In genomic region chr10:68956539-68956938, GRCm38 (mm10) we compare ENCODE assay signal across 25 mouse cellular contexts.
DNase-seq lines count a peak whose midpoint lies in the region; ATAC-seq and TF ChIP-seq lines count a peak whose summit lies in the region.
"Had no signal": no experiment of that assay in that cellular context is flagged by ENCODE, and none has a peak within 500 bp of the region (broad histone marks: within the 10 kb centered on the region; RNA-seq: fewer than 3 reads in every experiment).

No protein-coding gene starts in this region.

- intact Hi-C loops in heart, adult 2 months (cut with DNase I), result no loop called here
- intact Hi-C loops in left cerebral cortex, postnatal 25 days (cut with DNase I), result no loop called here

- TF ChIP-seq POLR2A in heart, adult 2 months (IDR thresholded peaks at IDR 0.05; ENCODE audit: insufficient read depth, low read depth, low read length), result no peak
- no peak for TF ChIP-seq POLR2A in brain, embryonic 14.5 days (IDR thresholded peaks at IDR 0.05; ENCODE audit: borderline replicate concordance, extremely low read depth, insufficient read depth, insufficient read length, poor library complexity, severe bottlenecking)

- peaks cover 2% of the 10 kb centered on the region; the same call in 1 of the 2 replicates for H3K9me3 ChIP-seq in heart, embryonic 14.5 days (ENCODE audit: control insufficient read depth, low read length)
- H3K9me3 ChIP-seq: hindbrain, embryonic 15.5 days; limb, embryonic 12.5 days; liver, embryonic 15.5 days; lung, embryonic 15.5 days; midbrain, embryonic 10.5 days; midbrain, embryonic 15.5 days; neural tube, embryonic 13.5 days had no signal

- H3K36me3 ChIP-seq in heart, adult 2 months (ENCODE audit: control insufficient read depth, insufficient read depth, low read length), result no peaks in the 10 kb centered on the region
- H3K36me3 ChIP-seq in heart, embryonic 14.5 days (ENCODE audit: control insufficient read depth, insufficient read depth, low read length), result no peaks in the 10 kb centered on the region
- H3K36me3 ChIP-seq: hindbrain, embryonic 10.5 days; hindbrain, embryonic 15.5 days; limb, embryonic 12.5 days; liver, embryonic 15.5 days; lung, embryonic 15.5 days; midbrain, embryonic 10.5 days; midbrain, embryonic 15.5 days; neural tube, embryonic 13.5 days had no signal

- H3K4me1 ChIP-seq in heart, adult 2 months (ENCODE audit: control insufficient read depth, insufficient read depth, low read length), result no peaks in the 10 kb centered on the region
- H3K4me1 ChIP-seq in heart, embryonic 14.5 days (ENCODE audit: control insufficient read depth in 2 of 2, insufficient read depth in 2 of 2, low read length in 2 of 2), result peaks cover 0 to 2% of the 10 kb centered on the region in 2 experiments; a peak in 1 of 4 replicates
- H3K4me1 ChIP-seq: hindbrain, embryonic 10.5 days; hindbrain, embryonic 15.5 days; limb, embryonic 12.5 days; liver, embryonic 15.5 days; lung, embryonic 15.5 days; midbrain, embryonic 10.5 days; midbrain, embryonic 15.5 days; neural tube, embryonic 13.5 days had no signal

- H3K27ac ChIP-seq in heart, adult 2 months, result peak overlapping the region; percentile 43
- H3K27ac ChIP-seq in heart, embryonic 14.5 days (replicated peaks in 1 of 2; ENCODE audit: control insufficient read depth in 1 of 2, insufficient read depth in 1 of 2, low read depth in 2 of 2, low read length in 2 of 2), result no peak overlapping the region
- H3K27ac ChIP-seq: hindbrain, embryonic 10.5 days; hindbrain, embryonic 15.5 days; limb, embryonic 12.5 days; liver, embryonic 15.5 days; lung, embryonic 15.5 days; midbrain, embryonic 10.5 days; midbrain, embryonic 15.5 days; neural tube, embryonic 13.5 days had no signal

- H3K9ac ChIP-seq in heart, adult 2 months (ENCODE audit: low read depth, low read length), result no peak overlapping the region
- H3K9ac ChIP-seq in heart, embryonic 14.5 days (ENCODE audit: low read length), result no peak overlapping the region
- H3K9ac ChIP-seq: hindbrain, embryonic 15.5 days; limb, embryonic 12.5 days; liver, embryonic 15.5 days; lung, embryonic 15.5 days; midbrain, embryonic 15.5 days; neural tube, embryonic 13.5 days had no signal

- H3K4me3 ChIP-seq in heart, adult 2 months, result no peak overlapping the region
- H3K4me3 ChIP-seq in heart, embryonic 14.5 days (ENCODE audit: control insufficient read depth in 1 of 2, insufficient read depth in 1 of 2, low read depth in 1 of 2, low read length in 2 of 2), result no peak overlapping the region
- H3K4me3 ChIP-seq: hindbrain, embryonic 10.5 days; hindbrain, embryonic 15.5 days; limb, embryonic 12.5 days; liver, embryonic 15.5 days; lung, embryonic 15.5 days; midbrain, embryonic 10.5 days; midbrain, embryonic 15.5 days; neural tube, embryonic 13.5 days had no signal

- WGBS in heart, adult 2 months, result 46% methylated on average over 7 of the region's 7 CpGs
- 39% methylated on average over 7 of the region's 7 CpGs for WGBS in heart, embryonic 14.5 days

- ATAC-seq in heart, embryonic 14.5 days (ENCODE audit: insufficient number of reproducible peaks, insufficient read depth, low FRiP score, low read depth), result no peak
- ATAC-seq: CD4-positive, CD25-positive, alpha-beta regulatory T cell, adult 4 months; forebrain, embryonic 14.5 days; inflammation-experienced regulatory T-cells, adult 6 months; midbrain, embryonic 15.5 days had no signal

- TF ChIP-seq CTCF in heart, adult 2 months (IDR thresholded peaks at IDR 0.05), result no peak
- no peak for TF ChIP-seq CTCF in brain, embryonic 14.5 days (IDR thresholded peaks at IDR 0.05; ENCODE audit: borderline replicate concordance, extremely low read depth, insufficient read depth, insufficient read length)

- H3K79me2 ChIP-seq in heart, adult 2 months (replicated peaks; ENCODE audit: control insufficient read depth, insufficient read depth, low read length), result no peaks in the 10 kb centered on the region

- DNase-seq in gastrocnemius, adult 18-20 months (ENCODE audit: low spot score), result peak; percentile 63
- DNase-seq in gastrocnemius, postnatal 4 days (ENCODE audit: low spot score in 2 of 2), result no peak
- peak in 1 of 2 experiments; percentile 6 for DNase-seq in heart, adult 2 months
- DNase-seq in heart, postnatal 4 days, result no peak
- peak; percentile 11 for DNase-seq in brain, embryonic 14.5 days (ENCODE audit: low read depth)
- DNase-seq in left cerebral cortex, postnatal 25 days (ENCODE audit: low spot score in 2 of 2), result no peak
- no peak for DNase-seq in lung, adult 18-20 months
- DNase-seq: adrenal gland, postnatal 25 days; cerebellum, adult 8-10 months; kidney, adult 11 months; kidney, postnatal 14 days; layer of hippocampus, adult 9-11 months; right cerebral cortex, postnatal 4 days had no signal

- TF ChIP-seq EP300 in heart, adult 2 months (IDR thresholded peaks at IDR 0.05; ENCODE audit: insufficient read depth, low read depth, low read length), result no peak

- H3K4me2 ChIP-seq in heart, embryonic 14.5 days (ENCODE audit: low read length), result peak overlapping the region; percentile 11; the same call in 1 of the 2 replicates
- H3K4me2 ChIP-seq: hindbrain, embryonic 15.5 days; limb, embryonic 12.5 days; liver, embryonic 15.5 days; lung, embryonic 15.5 days; midbrain, embryonic 15.5 days; neural tube, embryonic 13.5 days had no signal

- no peaks in the 10 kb centered on the region for H3K27me3 ChIP-seq in heart, adult 2 months (ENCODE audit: control insufficient read depth, insufficient read depth, low read length)
- no peaks in the 10 kb centered on the region for H3K27me3 ChIP-seq in heart, embryonic 14.5 days (ENCODE audit: control insufficient read depth, insufficient read depth, low read length)
- H3K27me3 ChIP-seq: hindbrain, embryonic 15.5 days; limb, embryonic 12.5 days; liver, embryonic 15.5 days; lung, embryonic 15.5 days; midbrain, embryonic 15.5 days; neural tube, embryonic 13.5 days had no signal

Comparison
In these comparisons a context has a peak if more than half of its experiments do, and no peak if none do; other contexts are left out.
1. DNase-seq: peak in gastrocnemius, adult 18-20 months (single experiment) and brain, embryonic 14.5 days (single experiment); none in gastrocnemius, postnatal 4 days (0 of 2), heart, postnatal 4 days (single experiment), left cerebral cortex, postnatal 25 days (0 of 2) and lung, adult 18-20 months (0 of 2).